Mouse (Mus musculus) urinary bladder, postnatal 25 days (tissue): ENCODE measurements around the gene St6galnac3.

Experiments
- DNase-seq: peaks from one replicate; pipeline ENCODE4 v3.0.0; 2022; ENCODE audit warnings: low spot score

St6galnac3 gene

DNA sequence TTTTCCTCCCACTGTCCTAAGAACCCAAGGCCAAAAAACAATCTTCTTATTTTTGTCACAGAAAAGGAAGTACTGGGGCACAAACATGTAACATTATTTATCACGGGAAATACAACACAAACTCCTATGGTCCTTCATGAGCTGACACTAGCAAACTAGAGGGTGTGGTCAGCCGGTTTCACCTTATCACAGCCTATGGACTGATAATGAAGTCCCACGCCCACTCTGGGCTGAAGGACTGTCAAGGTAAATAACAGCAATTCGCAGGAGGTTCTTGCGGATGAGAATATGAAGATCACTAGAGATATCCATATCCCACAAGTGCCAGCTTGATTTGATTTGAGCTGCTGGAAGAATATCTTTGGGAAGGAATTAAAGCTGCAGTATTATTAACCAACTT is 446.7 kb downstream of the St6galnac3 start:
- DNase-seq = no peak

DNA sequence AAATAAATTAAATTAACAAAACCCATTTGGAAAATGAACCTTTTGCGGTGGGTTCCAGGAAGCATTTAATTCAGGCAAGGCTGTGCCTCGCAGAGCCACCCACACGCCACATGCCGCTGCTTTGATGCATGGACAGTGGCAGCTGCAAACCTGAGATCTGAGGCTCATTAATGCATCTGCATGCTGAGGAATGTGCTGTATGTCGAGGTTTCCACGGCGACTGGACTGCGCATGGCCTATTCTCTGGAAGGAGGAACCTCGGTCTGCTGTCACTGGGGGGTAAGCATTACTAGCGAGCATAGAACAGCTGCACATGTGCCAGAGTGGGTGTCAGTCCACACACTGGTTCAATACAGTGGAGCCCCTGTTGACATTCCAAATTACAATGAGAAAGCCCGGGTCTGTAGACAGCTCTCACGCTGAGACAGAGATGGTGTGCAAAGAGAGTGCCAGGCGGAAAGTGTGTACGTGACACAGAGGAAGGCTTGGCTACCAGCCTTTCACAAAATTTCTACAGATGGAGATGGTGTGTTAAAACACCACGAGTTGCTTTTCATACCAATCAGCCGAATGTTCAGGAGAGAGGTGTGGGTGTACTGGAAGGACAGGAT is 447.5 kb downstream of the St6galnac3 start:
- no peak for DNase-seq

DNA sequence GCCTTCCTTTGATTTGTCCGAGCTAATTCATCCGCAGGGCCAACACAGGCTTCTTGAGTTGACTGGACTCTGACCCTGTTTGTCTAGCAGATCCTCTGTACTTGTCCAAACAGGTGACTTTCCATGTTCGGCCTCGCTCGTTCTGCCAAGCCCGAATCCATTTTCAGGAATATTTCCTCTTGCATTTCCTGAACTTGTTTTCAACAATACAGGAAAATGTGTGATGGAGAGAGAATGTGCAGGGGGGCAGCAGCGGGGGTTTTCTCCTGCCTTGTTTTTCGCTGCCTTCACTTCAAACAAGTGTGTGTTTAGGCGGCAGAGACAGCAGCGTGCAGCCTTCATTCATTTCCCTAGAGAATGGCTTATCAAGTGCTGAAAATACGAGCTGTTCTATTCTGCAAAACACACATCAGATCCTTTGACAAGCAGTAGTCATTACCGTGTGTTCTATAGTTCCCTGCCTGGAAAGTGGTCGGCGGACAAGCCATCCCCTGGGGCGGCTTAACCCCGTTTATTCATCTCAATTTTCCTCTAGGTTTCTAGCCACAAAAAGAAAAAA is 448.1 kb downstream of the St6galnac3 start:
- no peak for DNase-seq

DNA sequence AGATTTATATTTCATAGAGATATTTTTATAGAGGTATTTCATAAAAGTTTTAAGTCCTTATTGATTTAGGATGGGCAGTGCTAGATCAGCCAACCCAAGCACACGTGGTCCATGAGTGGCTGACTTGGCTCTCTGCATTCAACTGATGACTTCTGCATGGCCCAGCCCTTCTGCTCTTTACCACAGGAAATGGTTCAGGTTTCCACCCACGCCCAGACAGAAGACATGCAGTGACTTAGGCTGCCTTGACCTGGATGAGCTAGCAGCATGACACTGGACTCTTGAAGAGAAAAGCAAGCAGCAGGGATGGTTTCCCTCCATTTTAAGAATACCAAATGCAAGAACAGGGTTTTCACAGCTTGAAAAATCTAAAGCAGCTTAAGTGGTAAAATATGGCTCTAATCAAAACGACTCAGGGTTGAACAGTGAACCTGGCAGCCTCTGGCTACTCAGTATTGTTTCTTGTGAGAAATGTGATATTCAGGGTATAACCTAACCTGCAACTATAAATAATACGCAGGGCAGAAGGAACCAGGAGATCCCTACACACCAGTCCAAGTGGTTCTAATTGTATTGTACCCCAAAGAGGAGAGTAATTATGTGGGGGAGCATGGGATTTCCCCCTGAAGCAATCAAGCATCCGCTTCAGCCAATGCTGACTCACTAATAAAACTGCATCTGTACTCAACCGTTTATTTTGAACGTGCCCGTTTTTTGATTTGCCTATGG is 448.7 kb downstream of the St6galnac3 start:
- DNase-seq = no peak

DNA sequence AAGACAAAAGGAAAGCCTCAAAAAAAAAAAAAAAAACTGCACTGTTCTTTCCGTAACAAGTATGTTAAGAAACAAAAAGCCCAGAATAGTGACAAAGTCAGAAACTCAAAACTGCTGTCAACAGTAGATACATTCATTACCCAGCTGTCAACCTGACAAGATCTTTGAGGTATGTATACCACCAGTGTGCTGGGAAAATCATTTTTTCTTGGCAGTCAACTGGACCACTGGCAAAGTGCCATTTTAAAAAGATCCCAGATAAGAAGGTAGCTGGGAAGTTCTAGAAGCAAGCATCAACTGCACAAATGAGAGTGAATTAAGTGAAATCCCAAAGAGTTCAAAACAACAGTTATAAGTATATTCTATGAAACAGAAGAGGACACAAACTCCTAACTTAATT is 452.7 kb downstream of the St6galnac3 start:
- DNase-seq = no peak

DNA sequence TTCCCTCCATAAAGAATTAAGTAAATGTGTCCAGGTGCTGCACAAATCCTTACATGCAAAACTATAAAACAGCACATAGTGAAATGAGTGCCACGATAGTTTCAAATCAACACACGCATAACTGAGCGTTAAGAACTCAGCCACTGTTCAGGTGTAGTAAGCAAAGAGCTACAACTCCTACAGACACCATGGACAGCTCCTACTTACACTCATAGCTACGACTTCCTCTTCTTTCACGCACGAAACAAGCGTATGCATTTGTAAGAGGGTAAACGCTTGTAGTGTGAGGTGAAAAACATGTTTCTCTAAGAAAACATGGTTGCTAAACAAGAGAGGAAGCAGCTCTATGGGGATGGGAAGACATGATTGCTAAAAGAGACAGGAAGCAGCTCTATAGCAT is 457.6 kb downstream of the St6galnac3 start:
- no peak for DNase-seq

DNA sequence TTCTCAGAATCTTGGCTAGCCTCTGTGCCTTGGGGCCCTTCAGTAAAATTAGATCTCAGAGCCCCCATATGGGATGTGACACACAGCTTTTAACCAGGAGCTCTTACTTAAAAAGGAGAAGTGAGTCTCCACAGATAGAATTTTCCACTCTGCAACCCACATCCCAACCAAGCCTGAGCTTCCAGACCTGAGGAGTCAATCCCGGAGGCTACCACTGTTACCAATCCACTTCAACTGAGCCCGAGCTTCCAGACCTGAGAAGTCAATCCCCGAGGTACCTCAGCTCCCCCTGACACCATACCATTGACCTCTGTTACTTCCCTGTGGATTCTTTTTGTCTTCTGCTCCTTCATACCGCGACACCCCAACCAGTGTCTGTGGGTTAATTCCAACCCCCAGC is 463.0 kb downstream of the St6galnac3 start:
- no peak for DNase-seq

DNA sequence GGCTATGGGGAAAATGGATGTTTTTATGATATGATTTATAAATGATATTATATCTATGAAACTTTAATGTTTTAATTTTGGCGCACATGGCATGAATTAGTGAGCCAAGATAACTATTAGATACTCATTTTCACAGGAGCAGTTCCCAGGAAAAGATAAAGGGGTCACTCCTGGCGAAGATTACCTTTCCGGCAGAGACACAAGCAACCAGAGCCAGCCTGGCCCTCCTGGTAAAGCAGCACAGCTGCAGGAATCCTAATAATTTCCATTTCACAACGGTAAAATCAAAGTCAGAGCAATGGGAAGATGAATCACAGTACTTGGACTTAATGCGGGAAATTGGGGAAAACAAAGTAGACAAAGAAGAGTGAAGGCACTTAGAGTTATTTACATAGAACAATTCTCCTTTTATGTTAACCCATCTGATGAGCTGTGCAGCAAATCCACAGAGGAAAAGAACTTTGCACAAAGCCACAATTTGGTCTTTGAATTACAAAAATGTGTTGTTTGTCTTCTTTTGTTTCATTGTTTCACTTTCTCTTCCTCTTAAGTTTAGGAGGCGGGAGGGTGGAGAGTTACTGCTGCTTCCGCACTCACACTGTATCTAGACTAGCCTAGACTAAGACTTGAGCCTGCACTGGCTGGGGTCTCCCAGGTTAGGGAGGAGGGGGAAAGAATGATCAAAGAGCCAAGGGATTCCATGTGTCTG is 464.6 kb downstream of the St6galnac3 start:
- no peak for DNase-seq

DNA sequence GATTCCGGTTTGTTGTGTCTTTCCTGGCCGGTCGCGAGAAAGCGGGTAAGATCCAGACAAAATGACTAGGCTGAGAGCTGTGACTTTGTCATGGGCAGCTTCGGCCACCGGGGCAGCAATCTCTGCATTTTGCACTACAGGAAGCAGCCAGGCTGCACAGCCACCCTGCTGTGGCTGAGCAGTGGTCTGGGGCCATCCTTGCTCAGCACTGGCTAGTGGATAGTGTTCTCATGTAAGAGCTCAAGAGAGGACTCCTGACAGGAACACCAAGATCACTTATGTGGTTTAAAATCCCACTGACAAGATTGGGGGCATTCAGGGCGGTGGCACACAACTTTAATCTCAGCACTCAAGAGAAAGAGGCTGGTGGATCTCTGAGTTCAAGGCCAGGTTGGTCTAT is 469.1 kb downstream of the St6galnac3 start:
- DNase-seq = no peak

DNA sequence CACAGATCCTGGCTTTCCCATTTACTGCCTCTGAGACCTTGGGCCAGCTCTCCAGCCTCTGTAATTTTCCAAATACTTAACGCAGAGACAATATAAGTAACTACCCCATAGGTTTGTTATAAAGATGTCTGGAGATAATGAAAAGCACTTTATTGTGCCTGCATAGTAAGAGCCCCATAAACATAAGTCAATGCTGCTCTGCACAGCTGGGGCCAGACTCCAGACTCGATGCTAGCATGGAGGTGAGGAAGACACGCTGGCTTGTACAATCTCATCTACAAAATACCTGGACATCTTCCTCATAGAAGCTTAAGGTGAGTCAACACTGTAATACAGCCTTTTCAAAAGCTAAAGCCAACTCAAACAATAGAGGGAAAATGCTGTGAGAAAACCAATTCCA is 473.3 kb downstream of the St6galnac3 start:
- no peak for DNase-seq

DNA sequence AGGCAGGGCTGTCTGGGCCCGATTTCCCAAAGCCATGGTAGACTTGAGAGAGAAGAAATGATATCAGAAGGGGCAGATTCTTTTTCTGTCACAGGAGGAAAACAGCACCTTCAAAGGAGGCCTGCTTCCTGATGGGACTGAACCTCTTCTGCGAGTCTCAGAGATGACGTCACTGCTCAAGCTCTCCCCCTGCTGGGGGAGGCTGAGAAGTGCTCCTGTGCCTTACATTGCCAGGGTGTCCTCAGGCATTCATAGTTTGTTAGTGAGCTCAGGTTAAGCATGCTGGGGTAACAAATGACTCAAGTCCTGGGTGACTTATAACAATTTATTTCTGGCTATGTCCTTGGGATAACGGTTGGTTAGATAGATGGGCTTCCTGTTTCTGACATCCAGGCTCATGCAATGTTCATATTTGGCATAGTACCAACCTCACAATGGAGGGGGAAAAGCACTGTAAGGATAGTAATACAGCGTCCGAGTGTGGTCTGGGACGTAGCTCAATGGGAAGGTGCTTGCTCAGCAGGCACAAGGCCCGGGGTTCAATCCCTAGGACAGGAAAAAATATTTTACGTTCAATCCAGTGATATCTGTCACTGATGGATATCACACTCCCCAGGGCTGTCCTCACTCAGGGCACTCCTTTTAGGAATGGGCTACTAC is 474.2 kb downstream of the St6galnac3 start:
- DNase-seq = peak; percentile 75

DNA sequence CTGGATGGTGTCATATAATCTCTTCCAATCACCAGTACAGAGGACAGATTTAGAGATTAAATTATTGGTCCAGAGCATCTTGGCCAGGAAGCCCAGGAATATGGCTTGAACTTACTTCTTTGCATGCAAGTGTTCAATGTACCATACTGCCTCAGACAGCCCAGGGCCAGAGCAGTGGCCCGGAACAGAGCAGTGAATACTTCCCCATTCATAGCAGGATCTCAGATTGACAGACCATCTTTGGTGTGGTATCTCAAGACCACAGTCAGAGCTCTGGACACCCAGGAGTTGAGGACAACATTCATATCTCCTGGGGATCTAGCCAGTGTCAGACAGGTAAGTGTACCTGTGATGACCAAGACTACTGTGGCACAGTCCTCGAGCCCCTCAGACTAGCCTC is 476.1 kb downstream of the St6galnac3 start:
- no peak for DNase-seq

DNA sequence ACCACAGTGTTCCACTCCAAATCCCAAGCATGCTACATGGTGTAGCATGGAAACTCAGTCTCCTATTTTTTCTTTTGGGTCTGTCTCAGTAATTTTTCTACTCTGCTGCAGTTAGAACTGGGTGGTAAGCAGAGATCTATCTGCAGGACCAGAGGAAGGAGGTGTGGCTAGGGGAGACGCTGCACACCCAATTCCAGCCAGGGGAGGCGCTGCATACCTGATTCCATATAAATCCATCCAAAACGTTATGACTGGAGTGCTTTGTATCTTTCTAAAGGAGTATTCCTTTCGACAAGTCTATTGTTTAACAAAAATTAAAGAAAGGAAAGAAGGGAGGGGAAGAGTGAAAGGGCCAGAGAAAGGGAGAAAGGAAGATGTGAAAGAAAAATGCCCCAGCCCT is 476.9 kb downstream of the St6galnac3 start:
- no peak for DNase-seq

DNA sequence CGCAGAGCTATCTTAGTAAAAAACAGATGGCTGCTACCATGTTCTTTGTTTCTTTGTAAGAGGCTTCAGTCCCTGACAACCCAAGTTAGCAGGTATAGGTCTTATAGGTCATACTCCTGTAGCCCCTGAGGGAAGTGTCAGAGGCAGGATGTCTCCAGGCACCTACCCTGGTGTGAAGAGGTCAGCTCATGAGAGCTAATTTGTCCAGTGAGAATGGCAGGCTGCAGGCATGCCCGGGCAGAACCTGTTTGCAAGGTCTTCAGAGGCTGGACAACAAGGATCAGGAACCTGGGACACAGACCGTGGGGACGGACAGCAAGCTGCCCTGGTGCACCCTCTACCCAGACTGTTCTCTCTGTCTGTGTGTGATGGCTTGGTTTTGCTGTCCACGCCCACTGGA is 482.4 kb downstream of the St6galnac3 start:
- no peak for DNase-seq

DNA sequence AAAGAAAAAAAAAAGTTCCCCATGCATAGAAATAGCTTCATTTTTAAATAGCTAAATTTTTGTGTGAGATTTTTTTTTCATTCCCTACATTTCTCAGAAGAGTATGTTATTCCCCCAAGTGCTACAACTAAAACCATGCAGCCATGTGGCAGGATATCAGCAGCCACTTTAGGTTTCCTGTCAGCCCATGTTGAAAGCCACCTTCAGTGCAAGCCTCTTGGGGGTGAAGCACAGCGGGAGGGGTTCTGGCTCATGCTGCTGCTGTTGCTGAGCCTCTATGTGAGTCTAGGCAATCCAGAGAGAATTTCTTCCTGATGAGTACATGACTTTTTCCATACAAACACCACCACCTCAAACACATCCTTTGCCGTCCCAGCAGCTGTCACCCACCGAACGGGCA is 483.8 kb downstream of the St6galnac3 start:
- no peak for DNase-seq

DNA sequence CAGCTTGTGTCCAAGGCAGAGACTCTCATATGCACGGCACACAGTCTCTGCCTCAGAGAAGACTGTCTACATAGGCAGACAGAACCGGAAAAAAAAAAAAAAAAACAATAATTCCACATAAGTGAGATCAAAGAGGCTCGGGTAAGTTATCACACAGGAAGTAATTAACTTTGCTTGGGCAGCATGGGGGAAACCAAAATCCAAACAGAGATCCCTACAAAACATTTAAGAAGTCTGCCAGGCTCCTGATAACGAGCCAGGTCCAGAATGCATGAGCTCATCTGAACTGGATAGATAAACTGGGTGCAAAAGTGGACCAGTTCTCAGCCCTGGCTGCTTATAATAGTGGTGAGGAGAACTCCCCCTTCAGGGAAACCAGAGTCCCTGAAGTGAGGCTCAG is 484.6 kb downstream of the St6galnac3 start:
- no peak for DNase-seq

DNA sequence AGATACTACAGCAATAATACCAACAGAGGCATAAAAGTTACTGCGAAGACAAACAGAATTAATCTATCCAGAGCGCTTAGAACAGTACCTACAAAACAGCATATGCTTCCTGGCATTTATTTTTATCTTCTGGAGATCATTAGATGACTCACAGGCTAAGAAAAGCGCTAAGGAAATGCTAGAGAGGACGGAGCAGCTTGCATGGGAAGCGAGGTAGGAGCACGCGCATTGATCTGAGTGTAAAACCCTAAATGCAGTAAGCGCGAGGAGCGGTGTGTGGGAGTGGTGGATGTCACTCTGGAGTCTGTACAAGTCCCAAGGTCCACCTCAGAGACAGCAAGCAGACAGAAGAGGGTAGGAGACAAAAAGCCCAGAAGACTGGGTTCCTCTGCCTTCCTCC is 486.6 kb downstream of the St6galnac3 start:
- DNase-seq = no peak

DNA sequence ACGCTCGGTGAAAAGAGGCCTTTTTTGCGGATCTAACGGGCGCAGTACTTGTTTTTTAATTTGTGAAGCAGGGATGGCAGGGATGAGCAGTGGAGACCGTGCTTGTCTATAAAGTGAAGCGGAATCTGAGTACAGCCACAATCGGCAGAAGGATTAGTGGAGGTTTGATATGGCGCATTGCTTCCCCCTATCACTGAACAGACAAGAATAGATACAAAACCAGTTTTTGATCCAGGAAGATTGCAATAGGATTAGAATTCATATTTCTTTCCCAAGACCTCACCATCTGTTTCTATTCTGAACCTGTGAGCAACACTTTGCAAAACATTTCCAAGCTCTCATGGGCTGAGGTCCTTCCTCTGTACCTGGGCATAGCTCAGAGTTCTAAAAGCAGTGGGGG is 488.7 kb downstream of the St6galnac3 start:
- no peak for DNase-seq

DNA sequence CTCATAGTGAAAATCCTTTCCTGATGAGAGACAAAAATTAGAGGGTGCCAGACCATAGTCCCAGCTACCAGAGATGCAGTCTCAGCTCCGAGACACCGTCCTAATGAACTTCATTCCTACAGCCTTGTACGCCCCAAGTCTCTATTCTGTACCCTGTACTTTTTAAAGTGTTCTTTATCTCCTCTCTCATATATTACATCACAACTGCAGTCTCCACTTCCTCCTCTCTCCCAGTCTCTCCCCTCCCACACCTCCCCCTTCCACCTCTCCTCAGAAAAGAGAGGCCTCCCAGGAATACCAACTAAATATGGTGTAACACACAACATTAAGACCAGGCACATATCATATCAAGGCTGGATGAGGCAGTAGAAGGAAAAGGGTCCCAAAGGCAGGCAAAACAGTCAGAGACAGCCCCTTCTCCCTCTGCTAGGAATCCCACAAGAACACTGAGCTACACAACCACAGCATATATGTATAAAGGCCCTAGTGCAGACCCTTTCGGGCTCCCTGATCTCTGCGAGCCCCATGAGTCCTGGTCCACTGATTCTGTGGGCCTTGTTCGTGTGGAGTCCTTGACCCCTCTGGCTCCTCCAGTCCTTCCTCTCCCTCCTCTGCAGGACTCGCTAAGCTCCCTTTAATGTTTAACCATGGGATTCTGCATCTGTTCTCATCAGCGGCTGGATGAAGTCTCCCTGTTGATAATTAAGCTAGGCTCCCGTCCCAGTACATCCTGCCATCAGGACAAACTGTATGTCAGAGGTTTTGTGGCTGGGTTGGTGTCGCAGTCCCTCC is 502.2 kb downstream of the St6galnac3 start:
- no peak for DNase-seq

DNA sequence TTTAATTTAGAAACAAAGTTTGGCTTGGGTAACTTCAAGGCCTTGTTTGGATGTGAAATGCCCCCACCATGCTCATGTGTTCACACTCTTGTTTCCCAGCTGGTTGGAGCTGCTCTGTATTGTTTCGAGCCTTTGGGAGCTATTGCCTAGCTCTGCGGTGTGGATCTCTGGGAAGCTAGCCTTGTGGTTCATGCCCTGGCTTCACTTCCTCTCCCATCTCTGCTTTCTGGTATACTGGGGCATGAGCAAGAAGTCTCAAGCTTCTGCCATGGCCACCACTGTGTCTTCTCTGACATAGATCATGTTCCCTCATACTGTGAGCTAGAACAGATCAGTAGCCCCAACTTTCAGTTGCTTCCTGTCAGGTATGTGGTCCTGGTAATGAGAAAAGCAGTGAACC is 505.6 kb downstream of the St6galnac3 start:
- no peak for DNase-seq

DNA sequence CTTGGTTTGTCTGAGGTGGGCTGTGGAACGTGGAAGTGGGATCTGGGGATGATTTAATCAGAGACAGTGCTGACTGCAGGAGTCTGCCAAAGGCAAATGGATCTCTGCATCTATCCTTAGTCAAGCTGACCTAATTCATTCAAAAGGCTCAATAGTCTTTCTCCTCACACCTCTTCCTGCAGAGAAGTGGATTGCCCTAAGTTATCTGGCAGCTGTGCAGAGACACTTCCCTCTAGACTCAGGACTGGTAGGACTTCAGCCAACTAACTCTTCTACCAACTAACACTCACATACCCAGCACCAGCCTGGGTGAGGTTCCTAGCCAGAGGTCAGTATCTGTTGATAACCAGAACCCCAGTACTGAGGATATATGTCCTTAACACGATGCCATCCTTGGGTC is 516.8 kb downstream of the St6galnac3 start:
- DNase-seq = no peak

DNA sequence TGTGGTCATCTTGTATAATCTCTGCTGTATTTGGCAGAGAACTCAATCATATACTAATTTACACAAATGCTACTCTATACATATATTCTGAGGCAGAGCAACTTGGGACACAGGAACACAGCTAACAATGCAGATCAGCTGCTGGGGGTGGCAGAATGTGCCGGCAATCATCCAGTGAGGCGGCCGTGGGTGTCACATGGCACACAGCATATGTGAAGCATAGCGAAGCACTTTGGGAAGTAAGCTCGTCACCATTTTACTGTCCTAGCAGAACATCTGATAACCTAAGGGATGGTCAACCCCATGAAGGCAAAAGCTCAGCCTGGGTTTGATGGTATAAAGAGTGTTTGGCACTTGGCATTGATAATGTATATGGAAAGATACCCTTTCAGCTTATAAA is 520.9 kb downstream of the St6galnac3 start:
- no peak for DNase-seq
